Mouse (Mus musculus) kidney, adult 2 months (tissue): ENCODE measurements around the gene Pdzd7. TPM values are rescaled to one million over a fixed set of nuclear protein-coding genes. Genes with fewer than 3 reads are reported as not detected.

Experiments
- DNase-seq: peaks from one replicate; pipeline ENCODE4 v3.0.0; 2021
- H3K27ac ChIP-seq: fragments of 200-500 bp; 2 replicates; pipeline ENCODE4 v1.5.1; 2012; ENCODE audit warnings: low read depth, low read length, control low read depth, inconsistent platforms; ENCODE audit not compliant: insufficient read depth
- H3K27me3 ChIP-seq: fragments of 200-500 bp; replicated peaks from 2 replicates; pipeline ENCODE4 v1.6.1; 2012; ENCODE audit warnings: mild to moderate bottlenecking, moderate library complexity, low read length, inconsistent platforms; ENCODE audit not compliant: control insufficient read depth, insufficient read depth
- H3K36me3 ChIP-seq: fragments of 200-500 bp; 2 replicates; pipeline ENCODE4 v1.6.1; 2012; ENCODE audit warnings: mild to moderate bottlenecking, moderate library complexity, low read length, inconsistent platforms; ENCODE audit not compliant: control insufficient read depth, insufficient read depth
- H3K4me1 ChIP-seq: fragments of 200-500 bp; 2 replicates; pipeline ENCODE4 v1.6.1; 2011; ENCODE audit warnings: low read length; ENCODE audit not compliant: control insufficient read depth, insufficient read depth
- H3K4me3 ChIP-seq: fragments of 200-500 bp; 2 replicates; pipeline ENCODE4 v1.5.1; 2011; ENCODE audit warnings: mild to moderate bottlenecking, low read depth, low read length, control low read depth; ENCODE audit not compliant: insufficient read depth
- CTCF ChIP-seq: fragments of 200-500 bp; conservative IDR thresholded peaks from 2 replicates; pipeline ENCODE4 v1.5.1; 2011; ENCODE audit warnings: low read depth, mild to moderate bottlenecking, control low read depth, low read length, moderate library complexity, mixed read lengths; ENCODE audit not compliant: insufficient read depth, insufficient read length
- POLR2A ChIP-seq: fragments of 200-500 bp; IDR thresholded peaks from one replicate; pipeline ENCODE4 v1.6.1; 2011; ENCODE audit warnings: low read depth, low read length, control low read depth
- WGBS: fragments of 180-500 bp; shearing (Covaris S2); methylation state at CpG from one replicate; pipeline ENCODE4 v1.1.7; 2018; 5-methylcytosine and 5-hydroxymethylcytosine counted together
- polyA plus RNA-seq: library from polyadenylated mRNA; depleted of rRNA; stranded (reverse); fragments of >200 nt; gene quantifications from 2 replicates; pipeline ENCODE4 v1.2.3, GENCODE M21; 2012; rRNA removed

Gene Pdzd7
- 0.74 and 0.99 TPM in 2 replicates for polyA plus RNA-seq

- no peak for DNase-seq
- TF ChIP-seq CTCF = no peak
- no peak for TF ChIP-seq POLR2A
- 62% methylated on average over 5 of the region's 5 CpGs for WGBS
- Histone ChIP-seq H3K4me3 (peak within 1 kb of the TSS; percentile 50), H3K36me3 (no peaks in the 10 kb centered on the region), H3K4me1 (no peaks in the 10 kb centered on the region), H3K27me3 (no peaks in the 10 kb centered on the region; the same call in 1 of the 2 replicates), H3K27ac (no peak within 1 kb of the TSS)
These were observed at the start of gene Pdzd7 for GRCm38 (mm10) chr19:45045651-45046050. Gene Pdzd7 (minus strand): TSS chr19:45045717.

GRCm38 (mm10) chr19:45081841-45082550 is 36.5 kb upstream of the Pdzd7 start:
- 23% methylated on average over 11 of the region's 11 CpGs for WGBS
- no peak overlapping the region for H3K4me3 ChIP-seq
- H3K4me1 ChIP-seq = no peaks in the 10 kb centered on the region
- H3K27ac ChIP-seq = no peak overlapping the region
- no peaks in the 10 kb centered on the region for H3K27me3 ChIP-seq
- TF ChIP-seq POLR2A (no peak), CTCF (peak; percentile 52)
- no peaks in the 10 kb centered on the region for H3K36me3 ChIP-seq
- DNase-seq = peak; percentile 46

GRCm38 (mm10) chr19:45081279-45081678 is 35.8 kb upstream of the Pdzd7 start:
- no peak overlapping the region for H3K27ac ChIP-seq
- H3K4me3 ChIP-seq = no peak overlapping the region
- DNase-seq = peak; percentile 53
- no peaks in the 10 kb centered on the region for H3K36me3 ChIP-seq
- TF ChIP-seq POLR2A (no peak), CTCF (peak; percentile 85)
- no peaks in the 10 kb centered on the region for H3K4me1 ChIP-seq
- WGBS = 4% methylated on average over 5 of the region's 5 CpGs
- no peaks in the 10 kb centered on the region for H3K27me3 ChIP-seq

- no peaks in the 10 kb centered on the region for H3K27me3 ChIP-seq
- no peaks in the 10 kb centered on the region for H3K36me3 ChIP-seq
- H3K4me3 ChIP-seq = no peak overlapping the region
- H3K27ac ChIP-seq = no peak overlapping the region
- H3K4me1 ChIP-seq = no peaks in the 10 kb centered on the region
- no peak for DNase-seq
- WGBS = 6% methylated on average over 17 of the region's 17 CpGs
- TF ChIP-seq POLR2A (no peak), CTCF (no peak)
These were observed 35.2 kb upstream of the Pdzd7 start for GRCm38 (mm10) chr19:45080711-45081110.

GRCm38 (mm10) chr19:45079769-45080515 is 34.4 kb upstream of the Pdzd7 start:
- WGBS = 2% methylated on average over 45 of the region's 45 CpGs
- no peaks in the 10 kb centered on the region for H3K36me3 ChIP-seq
- H3K4me3 ChIP-seq = peak overlapping the region; percentile 28; the same call in 1 of the 2 replicates
- TF ChIP-seq POLR2A (no peak), CTCF (no peak)
- no peaks in the 10 kb centered on the region for H3K27me3 ChIP-seq
- H3K27ac ChIP-seq = no peak overlapping the region
- no peaks in the 10 kb centered on the region for H3K4me1 ChIP-seq
- peak; percentile 65 for DNase-seq

GRCm38 (mm10) chr19:45078971-45079764 is 33.7 kb upstream of the Pdzd7 start:
- H3K4me1 ChIP-seq = no peaks in the 10 kb centered on the region

More at GRCm38 (mm10) chr19:45078971-45079764, 33.7 kb upstream of the Pdzd7 start:
- H3K36me3 ChIP-seq = no peaks in the 10 kb centered on the region
- peak overlapping the region; percentile 28; the same call in 1 of the 2 replicates for H3K4me3 ChIP-seq
- DNase-seq = no peak
- no peak for TF ChIP-seq POLR2A
- 0 out of 2 replicates have a peak, but pooled peaks have one; percentile 23 for TF ChIP-seq CTCF
- no peak overlapping the region for H3K27ac ChIP-seq
- no peaks in the 10 kb centered on the region for H3K27me3 ChIP-seq
- 16% methylated on average over 17 of the region's 17 CpGs for WGBS
